Mouse (Mus musculus): ENCODE measurements at regions not wholly inside any gene's neighbourhood (a gene's known extent, or its start where the extent isn't known, plus 50 kb on each side); places are given as distances from the start of the nearest gene placed in this dataset.

DNA sequence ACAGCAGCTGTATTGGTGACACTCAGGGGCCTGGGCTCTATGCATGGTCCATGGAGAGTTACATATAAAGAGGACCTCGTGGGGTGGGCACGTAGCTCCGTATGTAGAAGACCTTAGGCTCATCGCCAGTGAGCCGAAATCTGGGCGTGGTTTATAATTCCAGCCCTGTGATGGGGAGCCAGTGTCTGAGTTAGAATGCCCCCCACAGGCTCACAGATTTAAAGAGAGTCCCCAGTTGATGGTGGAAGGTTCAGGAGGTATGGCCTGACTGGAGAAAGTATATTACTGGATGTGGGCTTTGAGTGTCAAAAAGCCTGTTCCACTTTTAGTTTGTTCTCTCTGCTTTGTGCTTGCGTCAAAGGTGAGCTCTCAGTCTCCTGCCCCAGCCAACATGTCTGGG is 54.8 kb downstream of the 1700122O11Rik start:
- no peak for DNase-seq

DNA sequence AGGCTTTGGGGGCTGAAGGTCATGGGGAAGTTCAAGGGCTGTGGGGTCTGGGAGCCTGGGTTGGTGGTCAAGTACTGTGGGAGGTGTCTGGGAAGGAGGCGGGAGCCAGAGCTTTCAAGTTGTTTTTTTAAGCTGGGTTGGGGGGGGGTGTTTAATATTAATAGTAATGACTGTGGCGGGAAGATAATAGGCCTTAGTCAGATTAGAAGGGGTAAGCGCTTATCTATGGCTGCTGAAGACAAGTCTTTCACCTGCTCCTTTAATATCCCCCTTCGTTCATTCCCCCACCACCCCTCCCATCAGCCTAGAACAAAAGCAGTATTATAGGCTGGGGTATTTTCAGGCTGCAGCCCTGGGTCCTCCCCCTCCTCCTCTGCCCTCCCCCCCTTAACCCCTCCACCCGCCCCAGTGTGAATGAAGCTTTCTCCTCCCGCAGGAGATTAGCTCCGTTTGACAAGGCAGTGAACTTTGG is 56.5 kb downstream of the 1700122O11Rik start:
- no peak for DNase-seq

DNA sequence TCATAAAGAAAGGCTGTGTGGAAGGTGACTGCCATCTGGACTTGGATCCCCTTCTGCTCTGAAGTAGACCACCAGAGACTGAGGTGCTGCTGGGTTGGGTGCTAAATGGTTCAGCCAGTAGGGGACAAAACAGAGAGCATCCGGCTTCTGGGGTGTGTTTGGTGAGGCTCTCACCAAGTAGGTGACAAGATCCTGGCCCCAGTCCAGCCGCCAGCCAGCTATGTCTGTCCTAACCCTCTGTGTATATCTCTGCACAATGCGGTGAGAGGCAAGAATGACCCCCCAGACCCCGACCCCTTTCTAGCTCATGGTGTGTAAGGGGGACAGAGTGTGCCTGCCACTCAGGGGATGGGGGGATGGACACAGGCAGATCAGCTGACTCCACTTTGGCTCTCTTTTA is 54.8 kb upstream of the Foxp4 start:
- no peak for DNase-seq

DNA sequence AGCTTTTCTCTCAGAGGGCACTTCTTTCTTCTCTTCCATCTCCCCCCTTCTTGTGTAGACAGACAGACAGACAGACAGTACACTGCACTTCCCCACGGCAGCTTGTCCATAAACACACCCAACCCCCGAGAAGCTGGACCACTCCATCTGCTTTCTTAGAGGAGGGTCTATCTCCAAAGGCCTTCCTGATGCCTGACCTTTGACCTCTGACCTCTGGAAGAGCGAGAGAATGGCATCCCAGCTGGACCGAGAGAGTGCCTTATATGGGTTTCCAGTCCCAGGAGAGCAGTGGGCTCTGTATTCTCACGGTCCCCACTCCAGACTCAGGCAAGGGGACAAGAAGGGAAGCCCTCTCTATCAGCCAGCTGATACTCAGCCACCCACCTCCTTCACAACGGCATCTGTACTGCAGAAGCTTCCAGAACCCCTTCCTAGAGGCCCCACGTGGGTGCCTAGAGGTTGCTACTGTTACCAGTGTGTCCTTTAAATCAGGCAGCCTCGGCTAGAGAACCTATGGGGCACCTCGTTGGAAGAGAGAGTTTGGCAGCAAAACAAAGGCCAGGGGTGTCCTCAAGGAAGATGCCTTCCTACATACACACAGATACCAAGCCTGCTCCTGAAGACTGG is 54.1 kb upstream of the Foxp4 start:
- DNase-seq, result no peak

DNA sequence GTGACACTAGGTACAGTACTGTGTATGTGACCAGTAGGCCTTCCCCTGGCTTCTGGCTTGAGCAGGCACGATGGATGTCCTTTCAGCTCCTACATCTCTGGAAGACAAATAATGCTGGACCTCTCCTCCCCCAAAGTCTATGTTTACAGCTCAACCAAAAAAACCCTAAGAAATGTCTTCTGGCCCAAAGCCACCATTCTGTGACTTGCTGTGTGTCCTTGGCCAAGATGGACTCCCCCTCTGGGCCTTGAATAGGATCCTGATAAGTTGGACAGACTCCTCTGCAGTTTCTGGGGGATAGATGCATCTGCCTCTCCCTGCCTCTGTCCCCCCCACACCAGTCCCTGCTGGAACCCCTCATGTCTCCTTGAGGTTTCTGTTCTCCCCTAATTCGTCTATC is 53.6 kb upstream of the Foxp4 start:
- DNase-seq, result no peak

DNA sequence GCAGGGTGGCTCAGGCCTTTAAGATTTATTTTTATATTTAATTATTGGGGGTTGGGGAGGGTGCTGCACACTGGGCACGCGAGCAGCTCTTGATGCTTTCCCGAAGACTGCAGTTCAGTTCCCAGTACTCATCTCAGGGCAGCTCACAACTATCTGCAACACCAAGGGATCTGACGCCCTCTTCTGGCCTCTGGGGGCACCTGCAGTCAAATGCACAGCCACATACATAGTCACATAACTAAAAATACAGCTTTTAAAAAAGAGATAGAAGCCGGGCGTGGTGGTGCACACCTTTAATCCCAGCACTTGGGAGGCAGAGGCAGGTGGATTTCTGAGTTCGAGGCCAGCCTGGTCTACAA is 52.5 kb upstream of the Foxp4 start:
- DNase-seq, result no peak

DNA sequence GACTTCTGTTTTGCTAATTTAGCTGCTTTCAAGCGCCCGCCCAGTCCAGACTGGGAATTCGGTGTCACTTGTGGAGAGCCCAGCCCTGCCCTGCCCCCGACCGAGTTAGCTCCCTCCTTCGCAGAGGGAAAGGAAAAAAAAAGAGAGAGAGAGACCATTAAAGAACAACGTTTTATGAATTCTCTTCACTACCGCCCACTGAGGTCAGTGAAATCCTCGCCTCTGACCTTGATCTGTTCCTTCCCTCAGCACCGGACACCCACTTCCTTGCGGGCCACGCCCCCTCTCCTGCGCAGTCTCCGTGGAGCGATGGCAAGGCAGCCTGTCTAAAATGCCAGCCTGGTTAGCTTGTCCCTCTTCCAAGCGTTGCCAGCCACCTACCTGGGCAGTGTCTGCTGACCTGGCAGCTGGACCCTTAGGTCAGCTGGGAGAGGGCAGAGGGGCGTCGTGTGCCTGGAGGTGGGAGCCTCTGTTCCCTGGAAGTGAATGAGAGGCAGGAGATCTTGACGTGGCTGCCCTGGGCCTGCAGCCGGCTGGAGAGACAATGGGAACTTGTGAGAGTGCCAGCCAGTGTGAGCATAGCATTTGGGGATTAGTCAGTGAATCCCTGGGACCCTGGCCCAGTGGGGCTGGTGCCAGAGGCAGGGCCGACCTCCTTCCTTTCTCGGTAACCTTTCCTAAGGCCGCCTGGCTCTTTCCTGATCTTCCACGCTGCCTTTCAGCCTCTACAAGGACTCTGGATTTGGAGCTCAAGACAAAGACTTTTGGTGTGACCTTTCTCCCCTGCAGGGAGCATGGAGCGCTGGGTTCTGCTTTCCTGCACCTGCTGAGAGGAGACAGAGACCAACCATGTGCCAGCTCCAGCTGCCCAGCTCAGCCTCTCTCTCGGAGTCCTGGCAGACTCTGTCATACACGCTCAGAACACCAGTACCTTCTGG is 51.9 kb upstream of the Foxp4 start:
- peak; percentile 37 for DNase-seq

DNA sequence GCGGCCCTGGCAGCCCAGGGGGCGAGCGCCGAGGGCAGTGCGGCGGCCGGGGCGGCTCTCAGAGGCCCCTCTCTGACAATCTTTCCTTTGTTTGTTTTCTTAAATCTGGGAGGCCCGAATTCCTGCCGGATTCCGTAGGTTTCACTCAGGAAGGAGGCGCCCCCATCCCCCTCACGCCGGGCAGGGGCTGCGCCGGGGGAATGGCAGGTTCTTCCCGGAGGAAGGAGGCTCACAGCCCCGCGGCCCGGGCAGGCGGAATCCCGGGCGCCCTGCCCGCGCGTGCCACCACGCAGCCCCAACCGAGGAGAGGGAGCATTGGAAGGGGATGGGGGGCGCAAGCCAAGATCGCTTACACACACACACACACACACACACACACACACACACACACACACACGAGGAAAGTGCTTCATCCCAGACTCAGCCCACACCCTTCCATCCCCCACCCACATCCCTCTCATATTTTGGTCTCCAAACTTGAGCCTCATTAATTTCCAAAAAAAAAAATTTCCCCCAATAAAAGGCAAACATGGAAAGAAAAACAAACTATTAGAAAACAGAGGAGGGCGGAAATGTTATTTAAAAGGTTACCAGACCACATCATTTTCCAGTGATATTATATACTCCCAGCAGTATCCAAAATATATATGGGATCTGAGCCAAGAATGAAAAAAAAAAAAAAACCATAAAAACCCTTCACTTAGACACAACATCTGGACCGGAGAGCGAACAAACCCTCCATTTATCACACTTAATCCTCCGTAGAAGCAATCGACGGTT is 51.0 kb upstream of the Foxp4 start:
- peak; percentile 18 for DNase-seq

DNA sequence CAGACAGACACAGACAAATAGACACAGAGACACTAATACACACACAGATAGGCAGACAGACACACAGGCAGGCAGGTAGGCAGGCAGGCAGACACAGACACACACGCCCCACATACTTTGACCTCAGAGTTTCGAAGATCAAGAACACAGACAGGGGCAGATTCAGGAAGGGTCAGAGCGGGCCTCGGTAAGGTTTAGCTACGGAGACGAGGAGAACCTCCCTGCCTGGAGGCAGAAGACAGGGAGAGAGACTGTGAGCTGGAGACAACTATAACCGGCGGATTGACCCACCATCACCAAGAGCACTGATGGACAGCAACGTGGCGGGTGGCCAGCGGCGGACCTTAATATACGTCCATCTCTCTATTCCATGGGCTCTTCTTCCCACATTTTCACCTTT is 50.1 kb upstream of the Foxp4 start:
- DNase-seq, result no peak

Measured in thymus, postnatal 4 days (tissue).